Mouse (Mus musculus): ENCODE results near the gene Ttyh2.

GRCm38 (mm10) chr11:114668301-114668710 lies 6.9 kb upstream of the Ttyh2 start, which contains the start of gene Rpl38:
- TF ChIP-seq CTCF (conservative IDR thresholded peaks at IDR 0.05; ENCODE audit: insufficient read depth, insufficient read length, low read depth, low read length) = peak; percentile 84
- peak; percentile 82 for TF ChIP-seq POLR2A (IDR thresholded peaks at IDR 0.05; ENCODE audit: low read depth, low read length)

Data from kidney, adult 2 months (tissue).